Mouse (Mus musculus) heart, embryonic 11.5 days (tissue): ENCODE measurements around the gene Iars2. TPM values are rescaled to one million over a fixed set of nuclear protein-coding genes. Genes with fewer than 3 reads are reported as not detected.

Source experiments
- ATAC-seq: fragments of 200-750 bp; cut with Nextera tagmentation; replicated peaks from 2 replicates; pipeline ENCODE4 v1.8.0; 2017; ENCODE audit warnings: moderate library complexity; ENCODE audit not compliant: insufficient number of reproducible peaks, low FRiP score, low TSS enrichment
- H3K27ac ChIP-seq: fragments of 300-500 bp; sonication (generic); 2 replicates; pipeline ENCODE4 v1.5.1; 2014; ENCODE audit warnings: mild to moderate bottlenecking, low read depth, low read length
- H3K27me3 ChIP-seq: fragments of 300-500 bp; sonication (generic); 2 replicates; pipeline ENCODE4 v1.6.1; 2014; ENCODE audit warnings: mild to moderate bottlenecking, low read length, mixed read lengths; ENCODE audit not compliant: control insufficient read depth, insufficient read depth
- H3K36me3 ChIP-seq: fragments of 300-500 bp; sonication (generic); 2 replicates; pipeline ENCODE4 v1.6.1; 2014; ENCODE audit warnings: mild to moderate bottlenecking, low read length, moderate library complexity, mixed read lengths; ENCODE audit not compliant: control insufficient read depth, insufficient read depth
- H3K4me1 ChIP-seq: fragments of 300-500 bp; sonication (generic); 2 replicates; pipeline ENCODE4 v1.6.1; 2014; ENCODE audit warnings: low read length; ENCODE audit not compliant: control insufficient read depth, insufficient read depth
- H3K4me2 ChIP-seq: fragments of 300-500 bp; sonication (generic); 2 replicates; pipeline ENCODE4 v1.6.1; 2014; ENCODE audit warnings: mild to moderate bottlenecking, moderate library complexity
- H3K4me3 ChIP-seq: fragments of 300-500 bp; sonication (generic); 2 replicates; pipeline ENCODE4 v1.5.1; 2014; ENCODE audit warnings: low read depth, low read length
- H3K9ac ChIP-seq: fragments of 300-500 bp; sonication (generic); 2 replicates; pipeline ENCODE4 v1.6.1; 2014; ENCODE audit warnings: mild to moderate bottlenecking, low read depth, low read length, moderate library complexity
- H3K9me3 ChIP-seq: fragments of 300-500 bp; sonication (generic); replicated peaks from 2 replicates; pipeline ENCODE4 v1.6.1; 2016; ENCODE audit warnings: low read length; ENCODE audit not compliant: control insufficient read depth
- WGBS: fragments of 180-500 bp; shearing (Covaris S2); extraction: QIAGEN DNeasy Blood & Tissue Kit; methylation state at CpG from one replicate; pipeline ENCODE4 v1.1.7; 2014; ENCODE audit not compliant: insufficient replicate concordance; 5-methylcytosine and 5-hydroxymethylcytosine counted together
- polyA plus RNA-seq: library from polyadenylated mRNA; unstranded; fragments of >200 nt; fragmentation: Nextera tagmentation; extraction: Ambion mirVana; gene quantifications from 2 replicates; pipeline ENCODE4 v1.2.1, GENCODE M21; 2014

The Iars2 gene
- polyA plus RNA-seq, 1 experiment from 2014 or later: 34.9 TPM

GRCm38 (mm10) chr1:185342441-185342840 lies 13.2 kb upstream of the Iars2 start:
- H3K4me3 ChIP-seq: no peak overlapping the region
- peaks cover 23% of the 10 kb centered on the region for H3K36me3 ChIP-seq
- no peak overlapping the region for H3K4me2 ChIP-seq
- no peaks in the 10 kb centered on the region for H3K27me3 ChIP-seq
- H3K4me1 ChIP-seq: peaks cover under 1% of the 10 kb centered on the region; the same call in 1 of the 2 replicates
- H3K9me3 ChIP-seq: no peaks in the 10 kb centered on the region
- no peak for ATAC-seq
- H3K9ac ChIP-seq: no peak overlapping the region
- 90% methylated on average over 4 of the region's 4 CpGs for WGBS
- H3K27ac ChIP-seq: no peak overlapping the region

GRCm38 (mm10) chr1:185336535-185336934 lies 7.3 kb upstream of the Iars2 start:
- Histone ChIP-seq H3K4me1 (peaks cover 18% of the 10 kb centered on the region), H3K36me3 (peaks cover 5% of the 10 kb centered on the region; the same call in 1 of the 2 replicates), H3K27me3 (no peaks in the 10 kb centered on the region), H3K4me2 (no peak overlapping the region), H3K27ac (no peak overlapping the region), H3K9me3 (no peaks in the 10 kb centered on the region), H3K4me3 (no peak overlapping the region), H3K9ac (no peak overlapping the region)
- 45% methylated on average over 3 of the region's 3 CpGs for WGBS
- ATAC-seq: no peak

- 66% methylated on average over 6 of the region's 6 CpGs for WGBS
Measured at GRCm38 (mm10) chr1:185335231-185335765, 6.1 kb upstream of the Iars2 start.

GRCm38 (mm10) chr1:185334136-185334535 lies 4.9 kb upstream of the Iars2 start:
- WGBS: 76% methylated on average over 4 of the region's 4 CpGs

More at GRCm38 (mm10) chr1:185335231-185335765, 6.1 kb upstream of the Iars2 start:
- no peak overlapping the region for H3K27ac ChIP-seq
- H3K36me3 ChIP-seq: no peaks in the 10 kb centered on the region
- H3K4me3 ChIP-seq: no peak overlapping the region
- ATAC-seq: no peak
- H3K9ac ChIP-seq: no peak overlapping the region
- H3K4me1 ChIP-seq: peaks cover 18% of the 10 kb centered on the region
- H3K9me3 ChIP-seq: no peaks in the 10 kb centered on the region
- no peaks in the 10 kb centered on the region for H3K27me3 ChIP-seq
- no peak overlapping the region for H3K4me2 ChIP-seq

GRCm38 (mm10) chr1:185333651-185334050 lies 4.5 kb upstream of the Iars2 start:
- Histone ChIP-seq H3K4me1 (peaks cover 18% of the 10 kb centered on the region), H3K4me2 (no peak overlapping the region), H3K9ac (no peak overlapping the region), H3K4me3 (no peak overlapping the region), H3K27ac (no peak overlapping the region), H3K9me3 (no peaks in the 10 kb centered on the region), H3K27me3 (no peaks in the 10 kb centered on the region), H3K36me3 (no peaks in the 10 kb centered on the region)
- ATAC-seq: no peak
- WGBS: 83% methylated on average over 5 of the region's 5 CpGs

More at GRCm38 (mm10) chr1:185334136-185334535, 4.9 kb upstream of the Iars2 start:
- H3K27me3 ChIP-seq: no peaks in the 10 kb centered on the region
- no peak for ATAC-seq
- no peak overlapping the region for H3K27ac ChIP-seq
- no peak overlapping the region for H3K9ac ChIP-seq
- H3K4me2 ChIP-seq: no peak overlapping the region
- no peak overlapping the region for H3K4me3 ChIP-seq
- H3K36me3 ChIP-seq: no peaks in the 10 kb centered on the region
- no peaks in the 10 kb centered on the region for H3K9me3 ChIP-seq
- peaks cover 18% of the 10 kb centered on the region for H3K4me1 ChIP-seq

- ATAC-seq: peak; percentile 63
- peaks cover 15% of the 10 kb centered on the region for H3K4me1 ChIP-seq
Measured at GRCm38 (mm10) chr1:185331983-185332430, 2.8 kb upstream of the Iars2 start, which contains the start of gene Bpnt1. Gene Bpnt1 (plus strand): TSS chr1:185332149.

GRCm38 (mm10) chr1:185331364-185331763 lies 2.2 kb upstream of the Iars2 start:
- ATAC-seq: no peak
- Histone ChIP-seq H3K36me3 (0 out of 2 replicates have a peak, but pooled peaks cover 4% of the 10 kb centered on the region), H3K4me2 (peak overlapping the region; percentile 77), H3K9me3 (no peaks in the 10 kb centered on the region), H3K9ac (no peak overlapping the region), H3K27ac (no peak overlapping the region), H3K4me3 (peak overlapping the region; percentile 75), H3K27me3 (no peaks in the 10 kb centered on the region), H3K4me1 (peaks cover 15% of the 10 kb centered on the region)
- WGBS: 51% methylated on average over 5 of the region's 5 CpGs

More at GRCm38 (mm10) chr1:185331983-185332430, 2.8 kb upstream of the Iars2 start, which contains the start of gene Bpnt1:
- WGBS: under 1% methylated on average over 32 of the region's 32 CpGs
- Histone ChIP-seq H3K9me3 (no peaks in the 10 kb centered on the region), H3K36me3 (no peaks in the 10 kb centered on the region), H3K4me3 (peak within 1 kb of the TSS; percentile 75), H3K27ac (peak within 1 kb of the TSS; percentile 88), H3K4me2 (peak within 1 kb of the TSS; percentile 77), H3K27me3 (no peaks in the 10 kb centered on the region), H3K9ac (peak within 1 kb of the TSS; percentile 85)

- H3K4me1 ChIP-seq: peaks cover 10% of the 10 kb centered on the region
- H3K9ac ChIP-seq: no peak overlapping the region
- H3K4me2 ChIP-seq: peak overlapping the region; percentile 65
- peaks cover 8% of the 10 kb centered on the region for H3K36me3 ChIP-seq
- H3K27ac ChIP-seq: no peak overlapping the region
- H3K9me3 ChIP-seq: no peaks in the 10 kb centered on the region
- no peak overlapping the region for H3K4me3 ChIP-seq
- WGBS: 87% methylated on average over 8 of the region's 8 CpGs
- no peaks in the 10 kb centered on the region for H3K27me3 ChIP-seq
- no peak for ATAC-seq
Measured at GRCm38 (mm10) chr1:185329851-185330250, 655 bp upstream of the Iars2 start.
